Mouse (Mus musculus) frontal cortex, adult (tissue): Measurements from ENCODE around the gene Enpp7.
A peak's percentile ranks its signal among the peaks of the same experiment; 100 is the strongest.

ENCODE experiments used
- ATAC-seq: cut with Nextera tagmentation; 2 replicates; pipeline ENCODE4 v1.9.2; 2017; ENCODE audit warnings: mild to moderate bottlenecking, moderate library complexity, mixed read lengths; ENCODE audit not compliant: low TSS enrichment

Enpp7 gene

GRCm38 (mm10) chr11:118997182-118997581 lies 9.2 kb downstream of the Enpp7 start:
- ATAC-seq: no peak

GRCm38 (mm10) chr11:118998540-118999265 lies 10.7 kb downstream of the Enpp7 start:
- ATAC-seq: peak; percentile 91

- no peak for ATAC-seq
Measured at GRCm38 (mm10) chr11:118999361-118999804, 11.4 kb downstream of the Enpp7 start.

DNA sequence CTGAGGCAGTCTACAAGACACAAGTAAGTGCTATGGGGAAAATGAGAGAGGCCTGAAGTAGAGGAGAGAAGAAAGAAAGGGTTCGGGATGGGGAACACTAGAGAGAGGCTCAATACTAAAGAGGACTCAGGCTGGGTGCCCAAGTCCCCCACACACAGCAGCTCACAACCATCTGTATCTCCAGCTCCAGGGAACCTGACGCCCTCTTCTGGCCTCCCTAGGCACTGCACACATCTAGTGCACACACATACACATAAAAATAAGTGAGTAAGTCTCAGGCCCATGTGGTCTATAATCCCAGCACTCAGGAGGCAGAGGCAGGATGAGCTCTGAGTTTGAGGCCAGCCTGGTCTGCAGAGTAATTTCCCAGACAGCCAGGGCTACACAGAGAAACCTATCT lies 12.9 kb downstream of the Enpp7 start:
- no peak for ATAC-seq

DNA sequence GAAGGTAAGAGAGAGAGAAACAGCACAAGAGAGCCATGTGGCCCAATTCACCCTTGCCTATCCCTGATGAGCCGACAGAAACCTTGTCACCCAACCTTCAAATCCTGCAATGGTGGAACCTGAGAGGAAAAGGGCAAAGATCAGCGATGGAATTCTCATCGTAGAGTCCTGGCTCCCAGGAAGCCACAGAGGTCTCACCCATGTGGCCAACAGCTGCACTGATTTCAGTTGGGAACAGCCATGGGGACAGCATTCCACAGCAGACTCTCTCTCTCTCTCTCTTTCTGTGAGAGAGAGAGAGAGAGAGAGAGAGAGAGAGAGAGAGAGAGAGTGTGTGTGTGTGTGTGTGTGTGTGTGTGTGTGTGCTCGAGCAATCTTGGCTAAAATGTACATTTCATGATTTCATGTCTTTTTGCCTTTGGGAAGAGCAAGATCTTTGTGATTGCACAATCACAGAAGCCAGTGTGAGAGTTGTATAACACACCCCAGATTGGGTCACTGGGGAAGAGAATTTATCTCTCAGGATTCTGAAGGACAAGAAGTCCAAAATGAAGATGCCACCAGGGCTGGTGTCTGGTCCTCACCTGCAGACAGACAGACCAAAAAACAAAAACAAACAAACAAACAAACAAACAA lies 13.6 kb downstream of the Enpp7 start:
- ATAC-seq: no peak

DNA sequence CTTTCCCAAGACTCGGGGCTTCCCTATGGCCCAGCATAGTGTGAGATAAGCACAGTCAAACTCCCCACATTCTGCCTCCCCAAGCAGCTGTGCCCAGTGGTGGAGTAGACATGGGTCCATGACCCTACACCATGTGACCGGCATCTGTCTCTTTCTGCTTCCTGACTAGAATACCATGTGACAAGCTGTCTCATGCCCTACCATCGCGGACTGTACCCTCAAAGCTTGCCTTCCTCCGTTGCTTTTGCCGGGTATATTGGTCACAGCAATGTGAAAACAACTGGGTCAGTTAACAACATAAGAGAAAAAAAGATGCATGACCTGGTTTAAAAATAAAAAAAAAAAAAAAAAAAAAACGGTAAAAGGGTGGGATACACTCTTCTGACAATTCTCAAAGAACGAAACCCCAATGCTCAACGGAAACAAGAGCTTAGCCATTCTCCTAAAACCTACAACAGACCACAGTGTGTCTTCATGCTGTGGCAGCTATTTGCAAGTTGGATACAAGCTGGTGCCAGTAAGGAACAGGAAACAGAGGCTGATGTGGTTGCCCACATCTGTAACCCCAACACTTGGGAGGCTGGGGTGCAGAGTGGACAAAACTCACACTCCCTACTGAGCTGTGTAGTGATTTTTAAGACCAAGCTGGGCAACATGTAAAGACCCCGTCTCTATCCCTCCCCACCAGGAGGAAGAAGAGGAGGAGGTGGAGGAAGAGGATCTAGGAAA lies 17.7 kb downstream of the Enpp7 start:
- ATAC-seq: no peak

DNA sequence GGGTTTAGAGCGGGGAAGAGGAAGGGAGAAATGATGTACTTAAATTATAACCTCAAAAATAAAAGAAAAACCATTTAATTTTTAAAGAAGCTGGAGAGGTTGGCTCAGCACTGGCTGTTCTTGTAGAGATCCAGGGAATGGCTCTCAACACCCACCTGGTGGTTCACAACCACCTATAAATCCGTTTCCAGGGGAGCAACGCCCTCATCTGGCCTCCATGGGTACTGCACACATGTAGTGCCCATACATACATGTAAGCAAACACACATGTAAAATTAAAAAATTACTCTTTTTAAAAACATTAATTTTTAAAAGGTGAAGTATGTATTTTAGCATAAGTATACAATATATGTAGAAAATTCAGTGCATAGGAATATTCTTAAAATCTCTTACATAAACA lies 18.5 kb downstream of the Enpp7 start:
- no peak for ATAC-seq

DNA sequence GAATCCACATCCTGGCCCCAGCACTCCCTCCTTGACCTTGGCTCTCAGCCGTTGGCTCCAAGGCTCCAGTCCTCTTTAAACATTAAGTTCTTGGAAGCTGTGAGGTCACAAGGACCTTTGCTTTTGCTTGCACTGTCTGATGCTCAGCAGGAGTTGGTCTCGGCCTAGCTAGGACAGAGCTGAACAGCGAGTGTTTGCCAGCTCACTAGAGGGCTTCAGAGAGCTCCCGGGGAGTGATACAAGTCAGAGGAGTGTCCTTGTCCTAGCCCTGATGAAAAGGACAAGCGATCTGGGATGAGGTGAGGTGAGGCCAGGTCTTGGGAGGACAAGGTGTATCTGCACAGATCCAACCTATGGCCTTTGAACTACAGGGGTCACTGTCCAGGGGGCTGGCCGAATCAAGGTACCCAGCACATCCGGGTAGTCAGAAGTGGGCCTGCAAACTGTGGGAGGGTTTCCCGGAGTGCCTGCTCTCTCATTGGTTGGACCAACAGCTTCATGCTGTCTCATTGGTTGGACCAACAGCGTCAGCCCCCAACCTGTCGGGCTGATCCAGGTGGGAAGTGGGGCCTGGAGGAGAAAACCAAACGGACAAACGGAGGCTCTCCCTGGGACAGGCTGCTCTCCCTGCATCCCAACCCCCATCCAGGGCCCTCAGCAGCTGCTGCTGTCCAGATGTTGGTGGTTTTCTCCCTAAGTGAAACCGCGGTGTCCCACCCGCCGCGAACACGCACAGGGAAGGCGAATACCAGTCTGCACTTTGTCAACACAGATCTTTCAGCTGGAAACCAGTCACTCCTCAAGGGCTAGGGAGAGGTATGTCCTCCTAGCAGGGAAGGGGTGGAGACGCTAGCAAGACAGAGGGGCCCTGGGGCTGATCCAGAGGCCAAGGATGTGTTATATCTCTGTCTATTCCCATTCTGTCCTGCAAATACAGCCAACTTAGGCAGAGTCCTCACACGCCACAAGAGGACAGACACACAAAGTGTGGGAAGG lies 19.8 kb downstream of the Enpp7 start:
- ATAC-seq: no peak

DNA sequence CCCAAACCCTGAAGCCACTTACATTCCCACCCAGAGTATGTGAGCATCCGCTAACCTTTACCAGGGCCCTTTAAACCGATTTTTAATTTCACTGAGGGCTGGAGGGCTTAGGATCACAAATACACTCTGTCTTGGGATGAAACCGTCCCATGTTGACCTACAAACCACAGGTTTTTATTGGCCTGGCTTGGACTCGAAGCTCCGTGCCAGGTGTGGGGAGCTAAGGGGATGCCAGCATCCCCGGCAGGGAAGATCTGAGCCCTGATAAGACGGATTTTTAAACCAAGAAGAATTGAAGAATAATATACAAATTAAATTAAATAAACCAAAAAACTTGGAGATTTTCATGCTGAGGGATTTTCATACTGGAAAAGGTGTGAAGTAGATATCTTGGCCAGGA lies 26.5 kb downstream of the Enpp7 start:
- ATAC-seq: no peak

- ATAC-seq: no peak
Measured at GRCm38 (mm10) chr11:119017506-119017905, 29.5 kb downstream of the Enpp7 start.

- no peak for ATAC-seq
Measured at GRCm38 (mm10) chr11:119021180-119021579, 33.2 kb downstream of the Enpp7 start.

DNA sequence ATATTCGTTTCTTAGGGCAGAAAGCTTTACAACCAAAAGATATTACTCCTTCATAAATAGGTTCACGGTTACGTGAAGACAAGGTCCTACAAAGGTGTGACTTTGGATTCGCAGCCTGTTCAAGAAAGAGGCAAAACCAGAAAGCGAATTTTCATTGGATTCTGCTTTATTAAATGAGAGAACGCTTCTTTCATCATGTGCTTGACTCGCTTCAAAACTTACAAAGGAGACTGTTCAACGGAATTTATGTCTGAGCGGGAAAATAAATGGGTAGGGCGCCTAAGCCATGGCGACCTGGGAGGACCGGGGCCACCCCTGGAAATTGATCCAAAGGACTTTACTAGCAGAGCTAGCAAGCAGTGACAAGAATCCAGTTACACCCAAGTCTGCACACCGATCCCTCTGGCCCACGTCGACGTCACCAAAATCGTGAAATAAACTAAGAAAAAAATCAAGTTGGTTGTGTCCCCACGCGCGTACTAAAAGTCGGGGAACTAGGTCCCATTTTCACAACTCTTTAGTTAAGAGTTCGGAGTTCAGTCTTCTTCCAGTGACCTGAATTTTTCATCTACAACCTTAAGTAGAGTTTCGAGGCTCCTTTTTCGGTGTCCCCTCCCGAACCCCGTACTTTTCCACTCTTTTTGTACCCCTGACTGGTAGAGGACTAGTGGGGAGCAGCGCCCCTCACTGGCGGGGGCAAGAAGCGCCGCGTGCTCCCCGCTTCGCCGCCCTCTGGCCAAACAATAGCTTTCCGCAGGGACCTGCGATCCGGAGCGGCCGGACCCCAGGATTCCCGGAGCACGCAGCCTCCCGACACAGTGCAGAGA lies 34.3 kb downstream of the Enpp7 start:
- no peak for ATAC-seq

- peak; percentile 81 for ATAC-seq
Measured at GRCm38 (mm10) chr11:119022895-119023615, 35.1 kb downstream of the Enpp7 start, which contains the start of gene Cbx2. Gene Cbx2 (plus strand): TSS chr11:119022962.

DNA sequence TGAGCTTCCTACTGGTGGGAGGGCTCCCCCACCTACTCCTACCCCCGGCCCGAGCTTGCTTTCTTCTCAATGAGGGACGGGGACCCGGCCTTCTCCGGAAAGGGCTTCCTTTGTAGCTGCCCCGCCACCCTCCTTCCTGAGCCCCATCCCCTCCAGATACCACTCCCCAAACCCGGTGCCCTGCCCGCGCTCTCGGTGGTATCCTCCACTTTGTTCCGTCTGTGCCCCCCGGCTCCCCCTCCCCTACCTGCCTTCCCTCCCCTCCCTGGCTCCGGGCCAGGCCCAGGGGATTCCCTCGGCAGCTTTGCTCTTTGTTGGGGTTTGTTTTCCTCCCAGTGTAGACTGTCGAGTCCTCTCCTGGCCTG lies 35.6 kb downstream of the Enpp7 start:
- no peak for ATAC-seq

DNA sequence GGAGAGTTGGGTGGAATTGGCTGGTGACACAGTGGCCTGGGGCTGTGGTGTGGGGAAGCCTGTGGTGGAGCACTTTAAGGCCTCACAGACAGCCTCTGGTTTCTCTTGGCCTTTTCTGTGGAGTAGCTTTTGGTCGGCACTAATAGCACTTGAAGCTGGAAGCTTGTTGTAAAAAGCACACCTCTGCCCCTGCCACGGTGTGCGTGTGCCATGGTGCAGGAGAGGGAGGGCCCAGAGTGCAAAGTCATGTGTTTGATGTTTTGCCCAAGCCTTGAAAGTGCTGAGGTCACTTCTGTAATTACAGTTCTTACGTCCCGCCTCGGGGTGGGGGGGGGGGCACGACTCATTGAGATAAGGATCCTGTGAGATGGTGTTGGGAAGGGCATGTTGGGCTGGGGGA lies 36.3 kb downstream of the Enpp7 start:
- ATAC-seq: no peak

DNA sequence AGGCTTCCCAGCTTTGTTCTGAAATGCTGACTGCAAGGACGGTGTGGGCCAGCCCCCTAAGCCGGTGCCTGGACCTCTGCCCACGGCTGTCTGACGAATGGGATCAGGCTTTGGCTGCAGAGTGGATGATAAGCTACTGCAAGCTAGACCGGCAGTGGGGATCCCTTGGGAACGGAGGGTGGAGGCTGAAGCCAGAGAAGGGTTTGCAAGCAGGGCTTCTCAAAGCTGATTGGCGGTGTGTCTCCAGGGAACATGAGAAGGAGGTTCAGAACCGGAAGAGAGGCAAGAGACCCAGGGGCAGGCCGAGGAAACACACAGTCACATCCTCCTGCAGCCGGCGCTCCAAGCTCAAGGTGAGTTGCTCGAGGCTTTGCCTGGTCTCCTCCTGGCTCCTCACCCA lies 38.2 kb downstream of the Enpp7 start:
- no peak for ATAC-seq

- peak; percentile 31; the same call in 1 of the 2 replicates for ATAC-seq
Measured at GRCm38 (mm10) chr11:119033874-119034558, 46.0 kb downstream of the Enpp7 start.

GRCm38 (mm10) chr11:119034635-119035034 lies 46.6 kb downstream of the Enpp7 start:
- no peak for ATAC-seq

- ATAC-seq: no peak
Measured at GRCm38 (mm10) chr11:119035094-119035685, 47.2 kb downstream of the Enpp7 start.
